Mouse (Mus musculus) midbrain, embryonic 10.5 days (tissue): ENCODE results near the gene Lrmda. TPM values are rescaled to one million over a fixed set of nuclear protein-coding genes. Genes with fewer than 3 reads are reported as not detected.

ENCODE experiments used
- DNase-seq: peaks from one replicate; pipeline ENCODE4 v3.0.0-alpha.2; 2017; ENCODE audit warnings: low spot score
- H3K27ac ChIP-seq: fragments of 300-500 bp; sonication (generic); replicated peaks from 2 replicates; pipeline ENCODE4 v1.5.1; 2016; ENCODE audit warnings: mild to moderate bottlenecking
- H3K27me3 ChIP-seq: fragments of 300-500 bp; sonication (generic); 2 replicates; pipeline ENCODE4 v1.6.1; 2016; ENCODE audit warnings: low read depth, mild to moderate bottlenecking; ENCODE audit not compliant: poor library complexity, severe bottlenecking
- H3K36me3 ChIP-seq: fragments of 300-500 bp; sonication (generic); 2 replicates; pipeline ENCODE4 v1.6.1; 2016; ENCODE audit warnings: mild to moderate bottlenecking, moderate library complexity
- H3K4me1 ChIP-seq: fragments of 300-500 bp; sonication (generic); 2 replicates; pipeline ENCODE4 v1.6.1; 2016
- H3K4me3 ChIP-seq: fragments of 300-500 bp; sonication (generic); 2 replicates; pipeline ENCODE4 v1.5.1; 2016; ENCODE audit warnings: mild to moderate bottlenecking, moderate library complexity
- H3K9me3 ChIP-seq: fragments of 300-500 bp; sonication (generic); replicated peaks from 2 replicates; pipeline ENCODE4 v1.6.1; 2016; ENCODE audit warnings: mild to moderate bottlenecking
- WGBS: fragments of 180-500 bp; shearing (Covaris S2); methylation state at CpG from one replicate; pipeline ENCODE4 v1.1.7; 2016; 5-methylcytosine and 5-hydroxymethylcytosine counted together
- polyA plus RNA-seq: library from polyadenylated mRNA; unstranded; fragments of >200 nt; fragmentation: Nextera tagmentation; extraction: Ambion mirVana; gene quantifications from 2 replicates; pipeline ENCODE4 v1.2.1, GENCODE M21; 2016

Lrmda gene
- polyA plus RNA-seq, 1 experiment from 2014 or later: 0.38 TPM

GRCm38 (mm10) chr14:22308059-22308458 lies 288.5 kb downstream of the Lrmda start:
- no peak for DNase-seq
- Histone ChIP-seq H3K27ac (no peak overlapping the region), H3K27me3 (no peaks in the 10 kb centered on the region), H3K4me3 (no peak overlapping the region), H3K9me3 (no peaks in the 10 kb centered on the region), H3K36me3 (no peaks in the 10 kb centered on the region), H3K4me1 (no peaks in the 10 kb centered on the region)
- WGBS: 84% methylated on average over 6 of the region's 6 CpGs

GRCm38 (mm10) chr14:22323058-22323457 lies 303.5 kb downstream of the Lrmda start:
- Histone ChIP-seq H3K4me3 (no peak overlapping the region), H3K27ac (no peak overlapping the region), H3K9me3 (no peaks in the 10 kb centered on the region), H3K4me1 (no peaks in the 10 kb centered on the region), H3K36me3 (no peaks in the 10 kb centered on the region), H3K27me3 (no peaks in the 10 kb centered on the region)
- no peak for DNase-seq
- whole genome bisulfite sequencing: 92% methylated on average over 1 of the region's 1 CpGs

GRCm38 (mm10) chr14:22323530-22324292 lies 304.2 kb downstream of the Lrmda start:
- DNase-seq: no peak
- no peaks in the 10 kb centered on the region for H3K9me3 ChIP-seq
- H3K27ac ChIP-seq: no peak overlapping the region
- H3K4me3 ChIP-seq: no peak overlapping the region
- no peaks in the 10 kb centered on the region for H3K4me1 ChIP-seq
- 91% methylated on average over 7 of the region's 7 CpGs for WGBS
- H3K36me3 ChIP-seq: no peaks in the 10 kb centered on the region
- no peaks in the 10 kb centered on the region for H3K27me3 ChIP-seq

GRCm38 (mm10) chr14:22326218-22326964 lies 306.9 kb downstream of the Lrmda start:
- DNase-seq: no peak
- Histone ChIP-seq H3K4me1 (no peaks in the 10 kb centered on the region), H3K27me3 (no peaks in the 10 kb centered on the region), H3K36me3 (no peaks in the 10 kb centered on the region), H3K4me3 (no peak overlapping the region), H3K9me3 (no peaks in the 10 kb centered on the region), H3K27ac (no peak overlapping the region)
- WGBS: 89% methylated on average over 11 of the region's 11 CpGs

- Histone ChIP-seq H3K27ac (no peak overlapping the region), H3K9me3 (no peaks in the 10 kb centered on the region), H3K36me3 (no peaks in the 10 kb centered on the region), H3K27me3 (no peaks in the 10 kb centered on the region; the same call in 1 of the 2 replicates), H3K4me1 (no peaks in the 10 kb centered on the region), H3K4me3 (no peak overlapping the region)
- WGBS: 80% methylated on average over 3 of the region's 3 CpGs
- no peak for DNase-seq
Observed at GRCm38 (mm10) chr14:22329191-22329590, 309.7 kb downstream of the Lrmda start.

- Histone ChIP-seq H3K27me3 (peaks cover 29% of the 10 kb centered on the region), H3K4me3 (no peak overlapping the region), H3K36me3 (no peaks in the 10 kb centered on the region), H3K4me1 (peaks cover 6% of the 10 kb centered on the region), H3K27ac (no peak overlapping the region), H3K9me3 (no peaks in the 10 kb centered on the region)
- 96% methylated on average over 5 of the region's 5 CpGs for WGBS
- no peak for DNase-seq
Observed at GRCm38 (mm10) chr14:22335101-22335820, 315.7 kb downstream of the Lrmda start.

GRCm38 (mm10) chr14:22339176-22339575 lies 319.7 kb downstream of the Lrmda start:
- WGBS: 75% methylated on average over 6 of the region's 6 CpGs
- H3K9me3 ChIP-seq: no peaks in the 10 kb centered on the region
- no peak overlapping the region for H3K27ac ChIP-seq
- no peaks in the 10 kb centered on the region for H3K36me3 ChIP-seq
- H3K4me1 ChIP-seq: peaks cover 31% of the 10 kb centered on the region
- DNase-seq: no peak
- H3K27me3 ChIP-seq: peaks cover 57% of the 10 kb centered on the region
- no peak overlapping the region for H3K4me3 ChIP-seq

- no peaks in the 10 kb centered on the region for H3K36me3 ChIP-seq
- peaks cover 84% of the 10 kb centered on the region for H3K27me3 ChIP-seq
- WGBS: 13% methylated on average over 4 of the region's 4 CpGs
- DNase-seq: peak; percentile 41
- no peaks in the 10 kb centered on the region for H3K9me3 ChIP-seq
- H3K4me1 ChIP-seq: peaks cover 40% of the 10 kb centered on the region
- H3K4me3 ChIP-seq: no peak overlapping the region
- no peak overlapping the region for H3K27ac ChIP-seq
Observed at GRCm38 (mm10) chr14:22343357-22343756, 323.8 kb downstream of the Lrmda start.

- peaks cover 72% of the 10 kb centered on the region for H3K27me3 ChIP-seq
- peaks cover 33% of the 10 kb centered on the region for H3K4me1 ChIP-seq
- H3K9me3 ChIP-seq: no peaks in the 10 kb centered on the region
- 79% methylated on average over 8 of the region's 8 CpGs for WGBS
- no peaks in the 10 kb centered on the region for H3K36me3 ChIP-seq
- H3K4me3 ChIP-seq: no peak overlapping the region
- no peak for DNase-seq
- H3K27ac ChIP-seq: no peak overlapping the region
Observed at GRCm38 (mm10) chr14:22345248-22345647, 325.7 kb downstream of the Lrmda start.

GRCm38 (mm10) chr14:22353626-22354025 lies 334.1 kb downstream of the Lrmda start:
- Histone ChIP-seq H3K27me3 (peaks cover 47% of the 10 kb centered on the region), H3K9me3 (no peaks in the 10 kb centered on the region), H3K4me3 (no peak overlapping the region), H3K4me1 (peaks cover 32% of the 10 kb centered on the region), H3K36me3 (no peaks in the 10 kb centered on the region), H3K27ac (no peak overlapping the region)
- 83% methylated on average over 5 of the region's 5 CpGs for WGBS
- DNase-seq: no peak

- Histone ChIP-seq H3K36me3 (no peaks in the 10 kb centered on the region), H3K4me3 (no peak overlapping the region), H3K27me3 (peaks cover 45% of the 10 kb centered on the region), H3K27ac (no peak overlapping the region; the same call in 1 of the 2 replicates), H3K4me1 (peaks cover 36% of the 10 kb centered on the region), H3K9me3 (no peaks in the 10 kb centered on the region)
- 85% methylated on average over 15 of the region's 15 CpGs for WGBS
- DNase-seq: no peak
Observed at GRCm38 (mm10) chr14:22354769-22355574, 335.5 kb downstream of the Lrmda start.

GRCm38 (mm10) chr14:22357991-22358503 lies 338.5 kb downstream of the Lrmda start:
- WGBS: 27% methylated on average over 9 of the region's 9 CpGs
- Histone ChIP-seq H3K9me3 (no peaks in the 10 kb centered on the region), H3K4me3 (no peak overlapping the region), H3K4me1 (peaks cover 39% of the 10 kb centered on the region), H3K27me3 (peaks cover 50% of the 10 kb centered on the region), H3K27ac (peak overlapping the region; percentile 73), H3K36me3 (no peaks in the 10 kb centered on the region)
- peak; percentile 39 for DNase-seq
